Mouse (Mus musculus) embryo, embryonic 10 days (tissue): ENCODE results near the gene Atxn7l2.

Source experiments
- DNase-seq: peaks from one replicate; pipeline ENCODE4 v3.0.0-alpha.2; 2015; ENCODE audit warnings: low spot score

The Atxn7l2 gene

GRCm38 (mm10) chr3:108205601-108206000 is 5.1 kb downstream of the Atxn7l2 start:
- DNase-seq: no peak

- no peak for DNase-seq
These were observed 6.3 kb downstream of the Atxn7l2 start for GRCm38 (mm10) chr3:108204470-108204869.

GRCm38 (mm10) chr3:108203621-108204325 is 7.0 kb downstream of the Atxn7l2 start:
- peak; percentile 71 for DNase-seq

- no peak for DNase-seq
These were observed 7.5 kb downstream of the Atxn7l2 start for GRCm38 (mm10) chr3:108203212-108203611.

- DNase-seq: no peak
These were observed 8.2 kb downstream of the Atxn7l2 start for GRCm38 (mm10) chr3:108202506-108202905.

GRCm38 (mm10) chr3:108200329-108201323 is 10.1 kb downstream of the Atxn7l2 start, which contains the start of gene Cyb561d1:
TSS of gene Cyb561d1 (minus strand) at chr3:108201212.
- peak; percentile 93 for DNase-seq

- DNase-seq: no peak
These were observed 11.5 kb downstream of the Atxn7l2 start for GRCm38 (mm10) chr3:108199231-108199630.

- DNase-seq: peak; percentile 79
These were observed 13.7 kb downstream of the Atxn7l2 start for GRCm38 (mm10) chr3:108197066-108197497.

GRCm38 (mm10) chr3:108195941-108196590 is 14.7 kb downstream of the Atxn7l2 start:
- DNase-seq: no peak

- no peak for DNase-seq
These were observed 15.4 kb downstream of the Atxn7l2 start for GRCm38 (mm10) chr3:108195287-108195686.

- DNase-seq: no peak
These were observed 17.0 kb downstream of the Atxn7l2 start for GRCm38 (mm10) chr3:108193686-108194085.

GRCm38 (mm10) chr3:108189897-108190296 is 20.8 kb downstream of the Atxn7l2 start:
- DNase-seq: no peak

GRCm38 (mm10) chr3:108188716-108189490 is 21.8 kb downstream of the Atxn7l2 start:
- DNase-seq: no peak

GRCm38 (mm10) chr3:108187111-108187795 is 23.5 kb downstream of the Atxn7l2 start:
- DNase-seq: no peak

- peak; percentile 67 for DNase-seq
These were observed 24.4 kb downstream of the Atxn7l2 start, which contains the start of gene Amigo1 for GRCm38 (mm10) chr3:108186098-108187047. TSS of gene Amigo1 (plus strand) at chr3:108186335.

GRCm38 (mm10) chr3:108185460-108186097 is 25.2 kb downstream of the Atxn7l2 start:
- peak; percentile 33 for DNase-seq

- no peak for DNase-seq
These were observed 26.0 kb downstream of the Atxn7l2 start for GRCm38 (mm10) chr3:108184742-108185141.

- DNase-seq: no peak
These were observed 30.2 kb downstream of the Atxn7l2 start for GRCm38 (mm10) chr3:108180514-108180913.
